Mouse (Mus musculus): ENCODE data around the gene Prrx2. TPM values are rescaled to one million over a fixed set of nuclear protein-coding genes. Genes with fewer than 3 reads are reported as not detected.

Prrx2 gene
- polyA plus RNA-seq, 1 experiment from 2014 or later, result 3.0 TPM

DNA sequence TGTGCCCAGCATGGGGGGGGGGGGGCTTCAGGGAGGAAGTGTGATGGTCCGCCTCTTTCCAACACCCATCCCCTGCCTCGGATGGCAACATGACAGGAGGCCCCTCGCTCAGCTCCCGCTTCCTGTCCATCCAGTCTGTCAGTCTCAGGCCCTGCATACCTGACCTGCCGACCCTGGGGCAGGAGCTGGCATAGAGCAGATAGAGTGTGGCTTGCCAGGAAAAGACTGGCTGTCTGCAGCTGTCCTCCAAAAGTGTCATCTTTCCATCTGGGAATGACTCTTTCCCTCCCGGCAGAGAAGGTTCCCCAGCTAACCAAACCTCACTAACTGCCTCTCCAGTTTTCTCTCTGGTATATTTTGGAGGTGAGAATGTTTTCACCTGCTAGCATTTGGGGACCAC is 15.8 kb downstream of the Prrx2 start:
- Histone ChIP-seq H3K9me3 (no peaks in the 10 kb centered on the region), H3K27me3 (peaks cover 19% of the 10 kb centered on the region), H3K4me1 (replicated peaks) (peaks cover 26% of the 10 kb centered on the region), H3K4me2 (no peak overlapping the region), H3K27ac (no peak overlapping the region), H3K36me3 (no peaks in the 10 kb centered on the region), H3K4me3 (no peak overlapping the region), H3K9ac (no peak overlapping the region)
- ATAC-seq (ENCODE audit: low FRiP score), result no peak
- WGBS, result 62% methylated on average over 6 of the region's 6 CpGs

DNA sequence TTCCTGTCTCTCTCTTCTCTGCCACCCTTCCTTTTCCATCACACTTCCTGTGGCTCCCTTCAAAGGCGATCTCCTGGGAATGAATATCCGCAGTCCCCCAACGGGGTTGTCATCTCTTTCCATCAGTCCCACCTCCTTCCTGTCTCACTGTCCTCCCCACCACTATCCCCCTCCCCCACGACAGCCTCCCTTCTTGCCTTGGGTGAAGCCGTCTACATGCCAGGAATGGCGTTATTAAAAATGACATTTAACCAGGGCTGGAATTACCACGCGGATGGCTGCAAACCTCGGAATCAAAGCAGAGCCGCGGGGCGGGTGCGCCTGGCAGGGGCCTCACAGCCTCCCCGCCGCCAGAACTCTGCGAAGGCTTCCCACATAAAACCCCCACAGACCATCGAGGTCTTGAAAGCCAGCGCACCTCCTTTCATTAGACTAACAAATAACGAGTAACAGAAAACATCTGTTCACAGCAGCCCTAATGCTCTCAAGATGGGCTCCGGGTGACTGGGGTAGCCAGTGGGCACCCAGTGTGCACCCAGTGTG is 18.1 kb downstream of the Prrx2 start:
- H3K4me2 ChIP-seq, result no peak overlapping the region
- H3K27ac ChIP-seq, result peak overlapping the region; percentile 23; the same call in 1 of the 2 replicates
- no peak overlapping the region for H3K9ac ChIP-seq
- H3K4me1 ChIP-seq (replicated peaks), result peaks cover 16% of the 10 kb centered on the region
- H3K27me3 ChIP-seq, result no peaks in the 10 kb centered on the region
- no peaks in the 10 kb centered on the region for H3K9me3 ChIP-seq
- no peak for ATAC-seq (ENCODE audit: low FRiP score)
- 41% methylated on average over 20 of the region's 20 CpGs for WGBS
- no peaks in the 10 kb centered on the region for H3K36me3 ChIP-seq
- H3K4me3 ChIP-seq, result no peak overlapping the region

GRCm38 (mm10) chr2:30857076-30857475 is 22.3 kb downstream of the Prrx2 start:
- H3K4me1 ChIP-seq (replicated peaks), result peaks cover 12% of the 10 kb centered on the region
- H3K4me2 ChIP-seq, result no peak overlapping the region
- no peaks in the 10 kb centered on the region for H3K36me3 ChIP-seq
- 50% methylated on average over 6 of the region's 6 CpGs for WGBS
- H3K27me3 ChIP-seq, result no peaks in the 10 kb centered on the region
- no peak for ATAC-seq (ENCODE audit: low FRiP score)
- no peak overlapping the region for H3K27ac ChIP-seq
- no peak overlapping the region for H3K9ac ChIP-seq
- H3K4me3 ChIP-seq, result no peak overlapping the region
- no peaks in the 10 kb centered on the region for H3K9me3 ChIP-seq

GRCm38 (mm10) chr2:30859782-30860181 is 25.0 kb downstream of the Prrx2 start:
- Histone ChIP-seq H3K36me3 (no peaks in the 10 kb centered on the region), H3K4me3 (no peak overlapping the region), H3K27ac (no peak overlapping the region), H3K4me1 (replicated peaks) (peaks cover 5% of the 10 kb centered on the region), H3K27me3 (peaks cover 17% of the 10 kb centered on the region), H3K9ac (no peak overlapping the region; the same call in 1 of the 2 replicates), H3K9me3 (no peaks in the 10 kb centered on the region), H3K4me2 (no peak overlapping the region)
- ATAC-seq (ENCODE audit: low FRiP score), result no peak
- WGBS, result 84% methylated on average over 5 of the region's 5 CpGs

- no peak overlapping the region for H3K9ac ChIP-seq
- H3K27ac ChIP-seq, result no peak overlapping the region
- H3K9me3 ChIP-seq, result no peaks in the 10 kb centered on the region
- no peak overlapping the region for H3K4me3 ChIP-seq
- no peaks in the 10 kb centered on the region for H3K36me3 ChIP-seq
- no peak overlapping the region for H3K4me2 ChIP-seq
- peaks cover 10% of the 10 kb centered on the region for H3K4me1 ChIP-seq (replicated peaks)
- no peak for ATAC-seq (ENCODE audit: low FRiP score)
- 66% methylated on average over 4 of the region's 4 CpGs for WGBS
- H3K27me3 ChIP-seq, result peaks cover 32% of the 10 kb centered on the region
Observed at GRCm38 (mm10) chr2:30862081-30862480, 27.3 kb downstream of the Prrx2 start.

DNA sequence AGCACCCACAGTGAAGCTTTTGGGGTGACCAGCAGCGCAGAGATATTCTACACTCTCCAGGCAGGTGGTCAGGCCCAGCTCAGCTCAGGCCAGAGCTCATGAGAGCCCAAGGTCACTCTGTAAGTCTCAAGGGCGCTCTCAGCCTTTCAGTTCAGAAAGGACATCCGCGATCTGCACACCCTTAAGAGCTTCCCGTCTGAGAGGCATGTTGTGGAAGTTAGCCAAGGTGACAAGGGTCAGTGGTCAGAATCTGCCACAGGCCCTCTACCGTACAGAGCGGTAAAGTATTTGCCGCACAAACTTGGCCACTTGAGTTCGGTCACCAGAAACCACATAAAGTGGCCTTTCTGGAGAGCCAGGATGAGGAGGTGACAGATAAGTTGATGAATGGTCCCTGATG is 28.8 kb downstream of the Prrx2 start:
- WGBS, result 82% methylated on average over 9 of the region's 9 CpGs
- H3K4me2 ChIP-seq, result no peak overlapping the region
- no peak for ATAC-seq (ENCODE audit: low FRiP score)

DNA sequence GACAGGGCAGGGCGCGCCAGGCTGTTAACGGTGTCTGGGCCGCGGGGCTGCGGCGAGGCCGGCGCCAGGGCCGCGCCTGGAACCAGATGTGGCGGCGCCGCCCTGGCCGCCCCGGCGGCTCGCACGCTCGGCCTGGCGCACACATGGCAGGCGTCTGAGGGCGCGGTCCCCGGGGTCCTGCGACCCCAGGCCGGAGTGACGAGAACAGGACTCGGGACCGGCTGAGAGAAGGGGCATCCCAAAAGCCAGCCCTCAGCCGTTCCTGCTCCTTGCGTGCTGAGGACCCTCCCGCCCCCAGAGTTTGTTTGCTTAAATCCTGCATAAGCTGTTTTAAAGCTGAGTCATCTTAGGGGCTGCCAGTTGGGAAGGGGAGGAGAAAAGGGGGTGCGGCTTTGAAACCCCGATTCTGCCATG is 30.2 kb downstream of the Prrx2 start:
- H3K9ac ChIP-seq, result peak overlapping the region; percentile 65
- H3K4me1 ChIP-seq (replicated peaks), result peaks cover 10% of the 10 kb centered on the region
- under 1% methylated on average over 35 of the region's 35 CpGs for WGBS
- ATAC-seq (ENCODE audit: low FRiP score), result 0 out of 2 replicates have a peak, but pooled peaks have one; percentile 17
- H3K36me3 ChIP-seq, result no peaks in the 10 kb centered on the region
- H3K4me3 ChIP-seq, result peak overlapping the region; percentile 29
- H3K4me2 ChIP-seq, result peak overlapping the region; percentile 55
- peaks cover 32% of the 10 kb centered on the region for H3K27me3 ChIP-seq
- H3K9me3 ChIP-seq, result no peaks in the 10 kb centered on the region
- no peak overlapping the region for H3K27ac ChIP-seq

More for the DNA sequence above, 28.8 kb downstream of the Prrx2 start:
- Histone ChIP-seq H3K27me3 (peaks cover 32% of the 10 kb centered on the region), H3K27ac (no peak overlapping the region), H3K9ac (no peak overlapping the region), H3K4me3 (no peak overlapping the region), H3K4me1 (replicated peaks) (peaks cover 10% of the 10 kb centered on the region), H3K36me3 (no peaks in the 10 kb centered on the region), H3K9me3 (no peaks in the 10 kb centered on the region)

GRCm38 (mm10) chr2:30865426-30865825 is 30.7 kb downstream of the Prrx2 start:
- H3K27me3 ChIP-seq, result peaks cover 32% of the 10 kb centered on the region
- WGBS, result 64% methylated on average over 3 of the region's 3 CpGs
- no peak overlapping the region for H3K4me2 ChIP-seq
- H3K4me1 ChIP-seq (replicated peaks), result peaks cover 10% of the 10 kb centered on the region
- no peak overlapping the region for H3K27ac ChIP-seq
- no peak for ATAC-seq (ENCODE audit: low FRiP score)
- no peaks in the 10 kb centered on the region for H3K36me3 ChIP-seq
- no peaks in the 10 kb centered on the region for H3K9me3 ChIP-seq
- H3K9ac ChIP-seq, result peak overlapping the region; percentile 65; the same call in 1 of the 2 replicates
- 0 out of 2 replicates have a peak overlapping the region, but pooled peaks have one; percentile 29 for H3K4me3 ChIP-seq

- Histone ChIP-seq H3K9me3 (no peaks in the 10 kb centered on the region), H3K9ac (no peak overlapping the region), H3K4me2 (no peak overlapping the region), H3K36me3 (no peaks in the 10 kb centered on the region), H3K27me3 (0 out of 2 replicates have a peak, but pooled peaks cover 5% of the 10 kb centered on the region), H3K4me1 (replicated peaks) (peaks cover 5% of the 10 kb centered on the region; the same call in 1 of the 2 replicates), H3K27ac (no peak overlapping the region), H3K4me3 (no peak overlapping the region)
- 72% methylated on average over 8 of the region's 8 CpGs for whole genome bisulfite sequencing
- ATAC-seq (ENCODE audit: low FRiP score), result no peak
Observed at GRCm38 (mm10) chr2:30870863-30871262, 36.1 kb downstream of the Prrx2 start.

DNA sequence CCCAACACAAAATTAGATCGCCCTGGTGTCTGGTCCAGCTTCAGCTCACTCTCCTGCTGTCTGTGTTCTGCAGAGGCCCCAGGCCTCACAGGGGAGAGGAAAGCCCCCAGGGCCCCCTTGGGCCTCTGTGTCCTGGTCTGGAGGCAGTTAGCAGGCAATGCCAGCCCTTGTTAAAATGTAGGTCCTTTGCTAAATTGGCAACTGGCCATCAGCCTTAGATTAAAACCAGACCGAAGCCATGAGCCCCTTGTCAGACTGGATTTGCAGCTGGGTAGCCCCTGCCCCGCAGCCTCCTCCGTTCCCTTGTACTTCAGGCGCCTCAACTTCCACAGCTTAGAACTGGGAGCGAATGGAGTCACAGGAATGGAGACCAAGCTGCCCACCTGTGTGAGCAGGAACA is 37.9 kb downstream of the Prrx2 start:
- Histone ChIP-seq H3K4me3 (no peak overlapping the region), H3K9ac (no peak overlapping the region), H3K4me2 (no peak overlapping the region), H3K4me1 (replicated peaks) (peaks cover 10% of the 10 kb centered on the region; the same call in 1 of the 2 replicates), H3K27ac (no peak overlapping the region), H3K9me3 (no peaks in the 10 kb centered on the region), H3K27me3 (no peaks in the 10 kb centered on the region), H3K36me3 (no peaks in the 10 kb centered on the region)
- no peak for ATAC-seq (ENCODE audit: low FRiP score)
- 83% methylated on average over 6 of the region's 6 CpGs for WGBS

GRCm38 (mm10) chr2:30874445-30874844 is 39.7 kb downstream of the Prrx2 start:
- H3K4me3 ChIP-seq, result no peak overlapping the region
- H3K9me3 ChIP-seq, result no peaks in the 10 kb centered on the region
- H3K36me3 ChIP-seq, result no peaks in the 10 kb centered on the region
- H3K4me1 ChIP-seq (replicated peaks), result peaks cover 10% of the 10 kb centered on the region; the same call in 1 of the 2 replicates
- 22% methylated on average over 10 of the region's 10 CpGs for WGBS
- H3K27ac ChIP-seq, result no peak overlapping the region
- no peak for ATAC-seq (ENCODE audit: low FRiP score)
- H3K9ac ChIP-seq, result peak overlapping the region; percentile 20; the same call in 1 of the 2 replicates
- no peaks in the 10 kb centered on the region for H3K27me3 ChIP-seq
- H3K4me2 ChIP-seq, result no peak overlapping the region

GRCm38 (mm10) chr2:30875096-30875495 is 40.3 kb downstream of the Prrx2 start:
- H3K4me2 ChIP-seq, result no peak overlapping the region
- H3K36me3 ChIP-seq, result no peaks in the 10 kb centered on the region
- peaks cover 10% of the 10 kb centered on the region; the same call in 1 of the 2 replicates for H3K4me1 ChIP-seq (replicated peaks)
- H3K9ac ChIP-seq, result no peak overlapping the region
- no peak for ATAC-seq (ENCODE audit: low FRiP score)
- H3K27me3 ChIP-seq, result no peaks in the 10 kb centered on the region
- WGBS, result 70% methylated on average over 7 of the region's 7 CpGs
- no peaks in the 10 kb centered on the region for H3K9me3 ChIP-seq
- no peak overlapping the region for H3K27ac ChIP-seq
- no peak overlapping the region for H3K4me3 ChIP-seq
